ENCODE assay signal across 18 mouse cellular contexts in the genomic region with DNA sequence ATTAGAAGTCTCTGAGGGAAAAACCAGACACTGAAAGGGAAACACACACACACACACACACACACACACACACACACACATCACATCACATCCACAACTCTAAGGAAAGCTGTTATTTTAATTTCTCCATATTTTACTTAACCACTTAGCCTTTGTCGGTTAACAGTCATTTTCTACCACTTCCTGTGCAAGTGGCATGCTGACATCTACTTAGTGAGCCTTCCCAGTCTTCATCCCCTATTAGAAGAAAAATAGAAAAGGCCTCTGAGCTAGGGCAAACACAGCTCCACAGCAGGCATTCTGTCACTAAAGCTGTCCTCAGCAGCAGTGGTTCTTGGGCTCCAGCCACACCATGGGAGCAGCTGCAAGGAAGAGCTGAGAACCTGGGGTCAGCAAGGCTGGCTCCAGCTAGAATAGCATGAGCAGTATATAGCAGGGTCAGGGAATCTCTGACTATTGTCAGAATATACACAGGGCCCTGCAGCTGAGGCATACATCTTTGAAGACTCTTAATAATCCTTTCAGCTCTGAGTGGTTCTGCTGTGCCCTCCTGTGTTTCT. TPM values are rescaled to one million over a fixed set of nuclear protein-coding genes. Genes with fewer than 3 reads are reported as not detected.
DNase-seq lines count a peak whose midpoint lies in the region; ATAC-seq and TF ChIP-seq lines count a peak whose summit lies in the region.
"Had no signal": no experiment of that assay in that cellular context is flagged by ENCODE, and none has a peak within 500 bp of the region (broad histone marks: within the 10 kb centered on the region; RNA-seq: fewer than 3 reads in every experiment).

No protein-coding gene starts in this region.

- no peaks in the 10 kb centered on the region for H3K36me3 ChIP-seq in forebrain, embryonic 15.5 days
- H3K36me3 ChIP-seq in forebrain, embryonic 12.5 days (replicated peaks): no peaks in the 10 kb centered on the region
- H3K36me3 ChIP-seq in stomach, embryonic 15.5 days: no peaks in the 10 kb centered on the region
- no peaks in the 10 kb centered on the region for H3K36me3 ChIP-seq in stomach, postnatal 0 days (ENCODE audit: control insufficient read depth, insufficient read depth, low read length)
- H3K36me3 ChIP-seq in myocyte (ENCODE audit: control insufficient read depth, insufficient read depth): no peaks in the 10 kb centered on the region
- H3K36me3 ChIP-seq: G1E; liver, embryonic 13.5 days had no signal

- no peak for TF ChIP-seq CTCF in stomach, postnatal 0 days (IDR thresholded peaks at IDR 0.05; ENCODE audit: low read depth)

- H3K9me3 ChIP-seq in forebrain, embryonic 15.5 days: no peaks in the 10 kb centered on the region
- H3K9me3 ChIP-seq in forebrain, embryonic 12.5 days: no peaks in the 10 kb centered on the region
- no peaks in the 10 kb centered on the region for H3K9me3 ChIP-seq in stomach, embryonic 15.5 days
- no peaks in the 10 kb centered on the region for H3K9me3 ChIP-seq in stomach, postnatal 0 days (ENCODE audit: control insufficient read depth, low read length)
- H3K9me3 ChIP-seq: G1E; liver, embryonic 13.5 days; megakaryocyte, embryonic 14.5 days had no signal

- H3ac ChIP-seq in myocyte (ENCODE audit: control insufficient read depth, insufficient read length): no peak overlapping the region

- no peak for TF ChIP-seq EP300 in stomach, postnatal 0 days (optimal IDR thresholded peaks at IDR 0.05)

- DNase-seq in stomach, postnatal 0 days (ENCODE audit: low spot score): no peak
- DNase-seq in spleen, adult 12 weeks (ENCODE audit: low spot score): no peak
- DNase-seq: adrenal gland, adult 8-10 months; B cell, adult 2 months; cerebellum, adult 9-10 months; heart, adult 2 months; kidney, adult 9 months; liver, embryonic 13.5 days; retina, postnatal 1 day; spleen, adult 18-20 months had no signal

- no peak overlapping the region for H3K4me2 ChIP-seq in forebrain, embryonic 15.5 days (replicated peaks)
- H3K4me2 ChIP-seq in forebrain, embryonic 12.5 days: no peak overlapping the region
- H3K4me2 ChIP-seq in stomach, embryonic 15.5 days: no peak overlapping the region
- H3K4me2 ChIP-seq in stomach, postnatal 0 days (replicated peaks; ENCODE audit: low read depth): no peak overlapping the region
- H3K4me2 ChIP-seq in myocyte (ENCODE audit: low read depth): peak overlapping the region; percentile 6
- H3K4me2 ChIP-seq: hindbrain, embryonic 14.5 days; liver, embryonic 13.5 days had no signal

- ATAC-seq in forebrain, embryonic 15.5 days (replicated peaks): 0 out of 2 replicates have a peak, but pooled peaks have one; percentile 32
- no peak for ATAC-seq in forebrain, embryonic 12.5 days (ENCODE audit: low FRiP score)
- peak; percentile 31; the same call in 1 of the 2 replicates for ATAC-seq in stomach, embryonic 15.5 days (ENCODE audit: insufficient read depth, low FRiP score, low read depth)
- ATAC-seq in stomach, postnatal 0 days (ENCODE audit: low FRiP score, low TSS enrichment): no peak
- peak; percentile 68 for ATAC-seq in activated CD4-positive, CD25-positive, alpha-beta regulatory T cell, adult 4 months

- no peak for TF ChIP-seq POLR2A in myocyte (IDR thresholded peaks at IDR 0.05; ENCODE audit: insufficient read length, low read depth)

- H3K4me3 ChIP-seq in forebrain, embryonic 15.5 days: no peak overlapping the region
- H3K4me3 ChIP-seq in forebrain, embryonic 12.5 days (replicated peaks): no peak overlapping the region
- H3K4me3 ChIP-seq in stomach, embryonic 15.5 days (replicated peaks): no peak overlapping the region
- H3K4me3 ChIP-seq in stomach, postnatal 0 days (ENCODE audit: low read depth, low read length): no peak overlapping the region
- no peak overlapping the region for H3K4me3 ChIP-seq in myocyte
- H3K4me3 ChIP-seq: heart, adult 2 months; liver, embryonic 13.5 days had no signal

- H3K27me3 ChIP-seq in forebrain, embryonic 15.5 days: no peaks in the 10 kb centered on the region
- no peaks in the 10 kb centered on the region for H3K27me3 ChIP-seq in forebrain, embryonic 12.5 days
- H3K27me3 ChIP-seq in stomach, embryonic 15.5 days (replicated peaks): no peaks in the 10 kb centered on the region
- no peaks in the 10 kb centered on the region for H3K27me3 ChIP-seq in stomach, postnatal 0 days (ENCODE audit: control insufficient read depth, insufficient read depth, low read length)
- no peaks in the 10 kb centered on the region for H3K27me3 ChIP-seq in myocyte (ENCODE audit: control insufficient read depth, insufficient read depth, insufficient read length)
- H3K27me3 ChIP-seq: liver, embryonic 13.5 days; megakaryocyte, embryonic 14.5 days had no signal

- no peaks in the 10 kb centered on the region for H3K4me1 ChIP-seq in forebrain, embryonic 15.5 days
- no peaks in the 10 kb centered on the region for H3K4me1 ChIP-seq in forebrain, embryonic 12.5 days
- H3K4me1 ChIP-seq in stomach, embryonic 15.5 days: no peaks in the 10 kb centered on the region
- no peaks in the 10 kb centered on the region for H3K4me1 ChIP-seq in stomach, postnatal 0 days (replicated peaks; ENCODE audit: control insufficient read depth, insufficient read depth)
- H3K4me1 ChIP-seq: liver, embryonic 13.5 days had no signal

- no peak overlapping the region for H3K9ac ChIP-seq in forebrain, embryonic 15.5 days (replicated peaks)
- H3K9ac ChIP-seq in forebrain, embryonic 12.5 days: no peak overlapping the region
- H3K9ac ChIP-seq in stomach, embryonic 15.5 days: no peak overlapping the region
- H3K9ac ChIP-seq in stomach, postnatal 0 days (ENCODE audit: low read length): no peak overlapping the region
- H3K9ac ChIP-seq: hindbrain, embryonic 14.5 days; liver, embryonic 13.5 days had no signal

- peaks cover 13% of the 10 kb centered on the region for H3K79me2 ChIP-seq in myocyte (ENCODE audit: control insufficient read depth, insufficient read depth)

- 77% methylated on average over 1 of the region's 1 CpGs for WGBS in forebrain, embryonic 15.5 days
- 83% methylated on average over 1 of the region's 1 CpGs for WGBS in forebrain, embryonic 12.5 days
- 58% methylated on average over 1 of the region's 1 CpGs for WGBS in stomach, embryonic 15.5 days
- 70% methylated on average over 1 of the region's 1 CpGs for whole genome bisulfite sequencing in stomach, postnatal 0 days

- H3K27ac ChIP-seq in forebrain, embryonic 15.5 days (replicated peaks): no peak overlapping the region
- no peak overlapping the region for H3K27ac ChIP-seq in forebrain, embryonic 12.5 days
- no peak overlapping the region for H3K27ac ChIP-seq in stomach, embryonic 15.5 days
- H3K27ac ChIP-seq in stomach, postnatal 0 days (replicated peaks): no peak overlapping the region
- H3K27ac ChIP-seq: heart, adult 2 months; hindbrain, embryonic 14.5 days; liver, embryonic 13.5 days had no signal

TF ChIP-seq in myocyte, 11 proteins besides CTCF, POLR2A, EP300 and RAD21:
- no peak for TF ChIP-seq MAX (IDR thresholded peaks at IDR 0.05; ENCODE audit: low read depth)
- no peak for TF ChIP-seq CEBPB (IDR thresholded peaks at IDR 0.05; ENCODE audit: insufficient read depth, poor library complexity, severe bottlenecking)
- peak; percentile 5 for TF ChIP-seq TCF12 (IDR thresholded peaks at IDR 0.05; ENCODE audit: insufficient read depth, poor library complexity, severe bottlenecking)
- TF ChIP-seq MYOD1 (IDR thresholded peaks at IDR 0.05; ENCODE audit: control insufficient read depth in 1 of 3, insufficient read length in 2 of 3, low read depth in 2 of 3): peak in 2 of 3 experiments; percentile 48 to 61
- peak; percentile 40 to 84 (median 65) for TF ChIP-seq MYOG (IDR thresholded peaks at IDR 0.05; ENCODE audit: control insufficient read depth in 1 of 3, insufficient read depth in 1 of 3, insufficient read length in 2 of 3, low read depth in 2 of 3)

RNA-seq across cellular contexts. Expression of gene Dock11, which starts 36.2 kb away (rescaled TPM):
- 16.2 and 17.6 TPM in 2 replicates for polyA plus RNA-seq in forebrain, embryonic 15.5 days (2015; fragmentation: Nextera tagmentation; extraction: Ambion mirVana)
- 28.6 and 29.1 TPM in 2 replicates for polyA plus RNA-seq in forebrain, embryonic 12.5 days (2016; fragmentation: Nextera tagmentation; extraction: Ambion mirVana)
- polyA plus RNA-seq in stomach, embryonic 15.5 days (2015; fragmentation: Nextera tagmentation; extraction: Ambion mirVana): 14.1 and 17.0 TPM in 2 replicates
- 5.1 and 5.7 TPM in 2 replicates for polyA plus RNA-seq in stomach, postnatal 0 days (2015; fragmentation: Nextera tagmentation; extraction: Ambion mirVana)
- 10 to 100 TPM; 39.7 to 43.9 TPM for polyA plus RNA-seq in activated CD4-positive, CD25-positive, alpha-beta regulatory T cell, adult 4 months (2017; shearing (Covaris generic))
- polyA plus RNA-seq in myocyte (2012; fragmentation: generic; extraction: Trizol): 6.2 TPM
- polyA plus RNA-seq: G1E had no signal

Comparison
In these comparisons a context has a peak if more than half of its experiments do, and no peak if none do; other contexts are left out.
1. ATAC-seq: peak in forebrain, embryonic 15.5 days (single experiment), stomach, embryonic 15.5 days (single experiment) and activated CD4-positive, CD25-positive, alpha-beta regulatory T cell, adult 4 months (single experiment); none in forebrain, embryonic 12.5 days (single experiment) and stomach, postnatal 0 days (single experiment).